Mouse (Mus musculus) gonadal fat pad, adult 2 months (tissue): ENCODE measurements around the gene Il22ra1. TPM values are rescaled to one million over a fixed set of nuclear protein-coding genes. Genes with fewer than 3 reads are reported as not detected.

Experiments
- DNase-seq: peaks from one replicate; pipeline ENCODE4 v3.0.0-alpha.2; 2012; ENCODE audit warnings: low read depth
- polyA plus RNA-seq: library from polyadenylated mRNA; depleted of rRNA; stranded (reverse); fragments of >200 nt; gene quantifications from 2 replicates; pipeline ENCODE4 v1.2.3, GENCODE M21; 2012; rRNA removed

Gene Il22ra1
- polyA plus RNA-seq, 1 experiment = 0.57 TPM

GRCm38 (mm10) chr4:135770611-135771305 lies 42.8 kb downstream of the Il22ra1 start:
- no peak for DNase-seq

GRCm38 (mm10) chr4:135771592-135771991 lies 43.6 kb downstream of the Il22ra1 start:
- no peak for DNase-seq

- no peak for DNase-seq
Observed at GRCm38 (mm10) chr4:135772671-135773070, 44.7 kb downstream of the Il22ra1 start.

GRCm38 (mm10) chr4:135774496-135774895 lies 46.5 kb downstream of the Il22ra1 start:
- no peak for DNase-seq

- DNase-seq = no peak
Observed at GRCm38 (mm10) chr4:135776850-135777249, 48.9 kb downstream of the Il22ra1 start.

GRCm38 (mm10) chr4:135779661-135780060 lies 51.7 kb downstream of the Il22ra1 start:
- DNase-seq = no peak

GRCm38 (mm10) chr4:135780255-135780654 lies 52.3 kb downstream of the Il22ra1 start:
- peak; percentile 54 for DNase-seq

GRCm38 (mm10) chr4:135781304-135781703 lies 53.3 kb downstream of the Il22ra1 start:
- peak; percentile 57 for DNase-seq

- DNase-seq = no peak
Observed at GRCm38 (mm10) chr4:135786581-135786980, 58.6 kb downstream of the Il22ra1 start.

GRCm38 (mm10) chr4:135787271-135787670 lies 59.3 kb downstream of the Il22ra1 start:
- no peak for DNase-seq

- no peak for DNase-seq
Observed at GRCm38 (mm10) chr4:135789135-135789534, 61.2 kb downstream of the Il22ra1 start.

- DNase-seq = no peak
Observed at GRCm38 (mm10) chr4:135792821-135793220, 64.8 kb downstream of the Il22ra1 start.

GRCm38 (mm10) chr4:135797931-135798330 lies 70.0 kb downstream of the Il22ra1 start:
- no peak for DNase-seq

GRCm38 (mm10) chr4:135801543-135801942 lies 73.6 kb downstream of the Il22ra1 start:
- peak; percentile 26 for DNase-seq

Other genes with a start within 250 kb of the Il22ra1 start
- gene Stpg1, start 233.4 kb upstream of the Il22ra1 start, polyA plus RNA-seq = 0.49 and 0.90 TPM in 2 replicates
- gene Nipal3, start 233.1 kb upstream of the Il22ra1 start, polyA plus RNA-seq = 11.7 and 14.2 TPM in 2 replicates
- not detected in 2 replicates for gene Grhl3, start 154.5 kb upstream of the Il22ra1 start, polyA plus RNA-seq
- 3.9 and 4.4 TPM in 2 replicates for gene Ifnlr1, start 41.9 kb upstream of the Il22ra1 start, polyA plus RNA-seq
- gene Myom3, start 31.5 kb downstream of the Il22ra1 start, polyA plus RNA-seq = 0.67 and 1.1 TPM in 2 replicates
- 61.3 and 69.8 TPM in 2 replicates for gene Srsf10, start 127.6 kb downstream of the Il22ra1 start, polyA plus RNA-seq
- 32.1 and 37.5 TPM in 2 replicates for gene Pnrc2, start 145.7 kb downstream of the Il22ra1 start, polyA plus RNA-seq
- gene Cnr2, start 167.2 kb downstream of the Il22ra1 start, polyA plus RNA-seq = 1.4 and 1.7 TPM in 2 replicates
- 111 and 134 TPM in 2 replicates for gene Fuca1, start 192.6 kb downstream of the Il22ra1 start, polyA plus RNA-seq
- 50.5 and 52.5 TPM in 2 replicates for gene Hmgcl, start 218.3 kb downstream of the Il22ra1 start, polyA plus RNA-seq
- 44.7 and 68.5 TPM in 2 replicates for gene Gale, start 235.6 kb downstream of the Il22ra1 start, polyA plus RNA-seq
- gene Lypla2, start 244.5 kb downstream of the Il22ra1 start, polyA plus RNA-seq = 61.8 and 75.3 TPM in 2 replicates